Mouse (Mus musculus) C2C12 (cell line): ENCODE measurements around the gene Large1. TPM values are rescaled to one million over a fixed set of nuclear protein-coding genes. Genes with fewer than 3 reads are reported as not detected.

Experiments used
- H3K27me3 ChIP-seq: one replicate; pipeline ENCODE4 v1.6.1; 2011; ENCODE audit not compliant: control insufficient read depth, insufficient read depth, insufficient read length
- H3K36me3 ChIP-seq: one replicate; pipeline ENCODE4 v1.6.1; 2011; ENCODE audit not compliant: control insufficient read depth, insufficient read depth
- H3K4me3 ChIP-seq: one replicate; pipeline ENCODE4 v1.5.1; 2011; ENCODE audit warnings: mild to moderate bottlenecking, control low read depth; ENCODE audit not compliant: poor library complexity, insufficient read depth, severe bottlenecking
- H3K79me2 ChIP-seq: one replicate; pipeline ENCODE4 v1.6.1; 2011; ENCODE audit not compliant: control insufficient read depth, insufficient read depth
- H3K79me3 ChIP-seq: one replicate; pipeline ENCODE4 v1.6.1; 2011; ENCODE audit warnings: low read depth, control low read depth
- H3ac ChIP-seq: one replicate; pipeline ENCODE3; 2011; ENCODE audit warnings: low read depth; ENCODE audit not compliant: control insufficient read depth, insufficient read length
- CEBPB ChIP-seq: IDR thresholded peaks from one replicate; pipeline ENCODE4 v1.6.1; 2011; ENCODE audit warnings: low read depth, mild to moderate bottlenecking, control low read depth, moderate library complexity
- CTCF ChIP-seq: IDR thresholded peaks from one replicate; pipeline ENCODE4 v1.5.1; 2011; ENCODE audit not compliant: control insufficient read depth, insufficient read depth, insufficient read length
- FOSL1 ChIP-seq: IDR thresholded peaks from one replicate; pipeline ENCODE4 v1.8.0; 2011; ENCODE audit warnings: mild to moderate bottlenecking, low read length; ENCODE audit not compliant: poor library complexity, insufficient read depth, severe bottlenecking
- MAX ChIP-seq: IDR thresholded peaks from one replicate; pipeline ENCODE4 v1.6.1; 2011; ENCODE audit warnings: mild to moderate bottlenecking, control low read depth
- MYOD1 ChIP-seq: IDR thresholded peaks from one replicate; pipeline ENCODE4 v1.6.1; 2011; ENCODE audit warnings: low read depth; ENCODE audit not compliant: control insufficient read depth, insufficient read length
- MYOG ChIP-seq: IDR thresholded peaks from one replicate; pipeline ENCODE4 v1.6.1; 2011; ENCODE audit not compliant: control insufficient read depth, insufficient read length; ENCODE audit errors: extremely low read depth
- USF1 ChIP-seq: IDR thresholded peaks from one replicate; pipeline ENCODE4 v1.6.1; 2011; ENCODE audit warnings: low read depth, mild to moderate bottlenecking, control low read depth, moderate library complexity
- polyA plus RNA-seq: library from polyadenylated mRNA; unstranded; fragments of >200 nt; fragmentation: generic; extraction: Trizol; gene quantifications from one replicate; pipeline ENCODE4 v1.2.1, GENCODE M21; 2012; ENCODE audit warnings: missing spikeins

Gene Large1
- polyA plus RNA-seq, 1 experiment, result 9.5 TPM

DNA sequence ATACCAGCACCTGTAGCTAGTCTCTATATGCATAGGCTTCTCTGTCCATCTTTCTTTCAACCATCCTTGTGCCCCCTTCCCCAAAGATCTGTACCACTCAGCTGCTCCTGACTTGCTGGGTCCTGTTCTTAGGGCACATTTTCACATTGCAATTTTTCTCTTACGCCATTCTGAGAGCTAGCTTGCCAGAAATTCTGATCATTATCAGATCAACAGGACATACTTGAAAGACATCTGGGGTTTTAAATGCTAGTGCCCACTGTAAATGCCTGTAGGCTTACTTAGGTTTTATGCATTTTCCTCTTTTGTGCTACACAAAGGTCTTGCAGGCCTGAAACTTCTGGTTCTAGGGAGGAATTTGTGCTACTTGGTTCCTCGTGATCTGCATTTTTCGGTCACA, 454.0 kb downstream of the Large1 start:
- H3K27me3 ChIP-seq, result no peaks in the 10 kb centered on the region
- TF ChIP-seq USF1 (no peak), MYOD1 (no peak), MAX (no peak), CEBPB (no peak), CTCF (no peak)

DNA sequence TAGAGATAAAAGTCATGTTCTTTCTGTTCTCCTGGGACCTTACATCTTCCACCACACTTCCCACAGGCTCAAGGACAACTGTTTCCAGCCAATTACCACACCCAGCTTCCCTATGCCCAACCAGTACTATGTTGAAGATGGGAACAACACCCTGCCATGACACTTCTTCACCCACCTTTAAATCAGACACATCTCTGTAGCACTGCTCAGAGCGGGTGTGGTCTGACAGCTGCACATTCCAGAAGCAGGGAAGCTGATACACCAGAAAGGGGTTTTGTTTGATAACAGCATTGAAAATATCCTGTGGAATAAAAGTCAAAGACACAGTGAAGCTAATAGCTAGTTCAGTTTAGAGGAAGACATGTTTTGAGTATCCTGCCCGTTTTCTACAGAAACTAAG, 470.3 kb downstream of the Large1 start:
- Histone ChIP-seq H3K4me3 (no peak overlapping the region), H3K79me2 (no peaks in the 10 kb centered on the region), H3K36me3 (no peaks in the 10 kb centered on the region), H3ac (no peak overlapping the region), H3K79me3 (no peaks in the 10 kb centered on the region), H3K27me3 (no peaks in the 10 kb centered on the region)
- TF ChIP-seq MYOG (no peak), CTCF (no peak), MYOD1 (no peak), MAX (no peak), CEBPB (no peak), USF1 (no peak), FOSL1 (no peak)

More for the DNA sequence above, 454.0 kb downstream of the Large1 start:
- no peaks in the 10 kb centered on the region for H3K79me2 ChIP-seq
- no peaks in the 10 kb centered on the region for H3K36me3 ChIP-seq
- H3K79me3 ChIP-seq, result no peaks in the 10 kb centered on the region
- no peak overlapping the region for H3K4me3 ChIP-seq
- no peak overlapping the region for H3ac ChIP-seq

DNA sequence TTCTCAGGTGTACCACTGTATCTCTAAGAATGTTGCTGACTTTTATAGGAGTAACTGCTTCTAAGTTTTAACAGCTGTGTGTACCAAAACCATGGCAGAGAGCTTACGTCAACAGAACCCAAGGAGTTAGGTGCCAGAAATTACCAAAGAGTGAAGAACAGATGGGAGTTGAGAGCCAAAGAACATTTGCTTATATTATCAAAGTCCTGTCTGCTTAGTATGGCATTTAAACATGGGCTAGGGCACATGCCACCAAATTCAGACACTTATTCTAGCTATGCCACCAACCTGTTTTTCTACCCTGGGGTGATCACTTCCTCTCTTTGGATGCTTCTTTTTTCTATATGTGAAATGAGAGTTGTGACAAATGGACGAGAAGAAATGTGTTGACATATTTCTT, 479.9 kb downstream of the Large1 start:
- no peaks in the 10 kb centered on the region for H3K79me2 ChIP-seq
- H3ac ChIP-seq, result no peak overlapping the region
- no peak for TF ChIP-seq MYOD1
- no peak for TF ChIP-seq FOSL1
- no peak for TF ChIP-seq MAX
- TF ChIP-seq CTCF, result no peak
- no peak for TF ChIP-seq USF1
- no peak for TF ChIP-seq MYOG
- TF ChIP-seq CEBPB, result no peak
- no peaks in the 10 kb centered on the region for H3K36me3 ChIP-seq
- H3K27me3 ChIP-seq, result no peaks in the 10 kb centered on the region
- no peaks in the 10 kb centered on the region for H3K79me3 ChIP-seq
- no peak overlapping the region for H3K4me3 ChIP-seq

DNA sequence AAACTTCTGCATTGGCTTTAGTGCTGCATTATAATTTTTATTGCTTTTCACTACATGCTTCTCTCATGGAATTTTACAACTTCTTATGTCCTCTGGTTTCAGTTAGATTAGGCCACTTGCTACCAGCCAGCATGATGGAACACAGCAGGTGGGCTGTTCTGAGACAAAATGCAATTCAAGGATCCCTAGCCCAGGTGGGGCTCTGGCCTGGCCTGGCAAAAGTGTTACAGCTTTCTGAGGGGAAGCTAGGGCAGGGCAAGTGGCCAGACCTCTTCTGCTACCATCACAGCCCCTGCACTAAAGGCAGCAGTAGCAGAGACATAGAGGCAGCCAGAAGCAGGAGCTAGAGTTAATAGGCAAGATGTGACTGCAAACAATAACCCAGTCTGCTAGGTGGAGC, 506.5 kb downstream of the Large1 start:
- Histone ChIP-seq H3K27me3 (no peaks in the 10 kb centered on the region), H3K4me3 (no peak overlapping the region), H3K36me3 (peaks cover 5% of the 10 kb centered on the region), H3ac (no peak overlapping the region), H3K79me2 (no peaks in the 10 kb centered on the region), H3K79me3 (no peaks in the 10 kb centered on the region)
- TF ChIP-seq MAX (no peak), MYOG (no peak), CEBPB (no peak), MYOD1 (no peak), USF1 (no peak), CTCF (no peak), FOSL1 (no peak)

DNA sequence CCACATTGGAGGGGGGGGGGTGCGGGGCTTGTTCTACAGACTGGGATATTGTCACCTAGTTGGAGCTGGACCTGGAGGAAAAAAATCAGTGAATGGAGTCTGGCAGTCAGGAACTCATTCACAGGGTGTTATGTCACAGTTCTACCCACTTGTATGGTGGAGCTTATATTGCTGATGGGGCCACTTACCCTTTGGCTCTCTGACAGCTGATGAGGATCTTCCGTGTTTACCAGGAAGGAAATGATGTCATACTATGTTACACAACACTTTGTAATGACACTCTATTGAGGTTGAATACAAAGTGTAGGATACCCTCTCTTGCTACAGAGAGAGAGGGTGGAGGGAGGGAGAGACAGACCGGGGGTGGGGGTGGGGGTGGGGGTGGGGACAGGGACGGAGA, 517.5 kb downstream of the Large1 start:
- Histone ChIP-seq H3K36me3 (no peaks in the 10 kb centered on the region), H3K79me3 (no peaks in the 10 kb centered on the region), H3K27me3 (no peaks in the 10 kb centered on the region), H3K4me3 (no peak overlapping the region), H3K79me2 (no peaks in the 10 kb centered on the region), H3ac (no peak overlapping the region)
- TF ChIP-seq CEBPB, result no peak
- TF ChIP-seq MYOG, result no peak
- TF ChIP-seq USF1, result no peak
- no peak for TF ChIP-seq CTCF
- TF ChIP-seq FOSL1, result no peak
- TF ChIP-seq MYOD1, result no peak
- no peak for TF ChIP-seq MAX

DNA sequence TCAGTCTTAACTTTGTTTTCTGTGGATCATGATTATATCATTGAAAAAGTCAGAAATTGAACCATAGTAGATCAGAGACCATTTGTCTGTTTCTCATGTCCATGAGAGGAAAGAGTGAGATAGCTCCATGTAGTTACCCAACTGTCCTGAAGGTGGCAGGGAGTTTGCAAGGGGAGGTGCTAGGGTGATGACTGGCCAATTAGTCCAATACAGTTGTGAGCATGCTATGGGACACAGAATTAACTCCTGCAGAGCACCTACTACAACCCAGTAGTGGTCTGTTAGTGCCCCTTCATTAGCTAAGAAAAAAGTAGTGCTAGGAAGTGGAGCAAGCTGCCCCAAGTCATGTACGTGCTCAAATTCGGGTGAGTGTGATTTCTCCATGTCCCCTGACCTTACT, 520.2 kb downstream of the Large1 start:
- TF ChIP-seq MYOG, result no peak
- no peak for TF ChIP-seq CEBPB
- no peak for TF ChIP-seq USF1
- TF ChIP-seq MAX, result no peak
- no peak for TF ChIP-seq MYOD1
- TF ChIP-seq FOSL1, result no peak
- no peak overlapping the region for H3K4me3 ChIP-seq
- H3ac ChIP-seq, result no peak overlapping the region
- no peaks in the 10 kb centered on the region for H3K36me3 ChIP-seq
- no peaks in the 10 kb centered on the region for H3K27me3 ChIP-seq
- H3K79me3 ChIP-seq, result no peaks in the 10 kb centered on the region
- no peaks in the 10 kb centered on the region for H3K79me2 ChIP-seq
